Mouse (Mus musculus): ENCODE data around the gene Isg20l2. TPM values are rescaled to one million over a fixed set of nuclear protein-coding genes. Genes with fewer than 3 reads are reported as not detected.
A peak's percentile ranks its signal among the peaks of the same experiment; 100 is the strongest.

The Isg20l2 gene
- polyA plus RNA-seq, 1 experiment from 2014 or later = 40.4 TPM

DNA sequence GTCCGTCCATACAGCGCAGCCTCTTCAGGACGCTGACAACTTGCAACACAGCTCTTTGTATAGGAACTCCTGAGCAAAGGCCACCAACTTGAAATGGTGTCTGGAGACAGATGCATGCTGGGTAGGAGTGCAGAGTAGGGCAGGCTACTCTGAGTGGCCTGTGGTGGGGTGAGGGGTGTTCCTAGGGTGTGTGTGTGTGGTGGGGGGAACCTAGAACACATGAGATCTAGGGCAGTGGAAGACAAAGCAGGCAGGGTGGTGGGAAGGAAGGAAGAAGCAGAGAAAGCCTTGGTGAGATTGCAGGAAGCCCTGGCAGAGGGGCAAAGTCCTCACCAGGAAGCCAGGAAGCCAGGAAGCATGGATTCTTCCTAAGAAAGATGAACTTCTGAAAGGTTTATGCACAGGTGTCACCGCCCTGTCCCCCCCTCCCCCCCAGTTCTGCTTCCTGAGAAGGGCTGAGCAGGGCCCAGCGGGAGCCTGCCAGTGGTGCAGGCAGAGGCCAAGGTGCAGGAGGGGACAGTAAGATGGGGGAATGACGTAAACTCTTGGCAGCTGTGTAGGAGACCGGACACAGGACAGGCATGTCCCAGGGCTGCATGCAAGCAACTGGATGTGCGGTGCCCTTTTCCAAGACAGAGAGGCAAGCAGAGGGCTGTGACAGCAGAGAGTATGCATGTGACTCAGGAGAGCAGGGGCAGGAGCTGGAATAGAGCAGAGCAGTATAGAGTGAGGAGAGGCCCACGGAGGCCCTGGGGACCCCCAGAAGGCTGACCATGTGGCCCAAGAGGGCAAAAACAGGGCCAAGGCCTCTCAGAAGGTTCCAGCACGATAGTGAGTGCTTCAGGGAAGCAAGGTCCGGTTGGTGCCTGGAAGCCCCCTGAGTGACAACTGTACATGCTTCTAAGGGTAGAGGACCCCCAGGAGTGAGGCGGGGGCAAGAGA lies 52.1 kb downstream of the Isg20l2 start:
- peak; percentile 75 for DNase-seq (ENCODE audit: low spot score)
- WGBS = 25% methylated on average over 12 of the region's 12 CpGs

DNA sequence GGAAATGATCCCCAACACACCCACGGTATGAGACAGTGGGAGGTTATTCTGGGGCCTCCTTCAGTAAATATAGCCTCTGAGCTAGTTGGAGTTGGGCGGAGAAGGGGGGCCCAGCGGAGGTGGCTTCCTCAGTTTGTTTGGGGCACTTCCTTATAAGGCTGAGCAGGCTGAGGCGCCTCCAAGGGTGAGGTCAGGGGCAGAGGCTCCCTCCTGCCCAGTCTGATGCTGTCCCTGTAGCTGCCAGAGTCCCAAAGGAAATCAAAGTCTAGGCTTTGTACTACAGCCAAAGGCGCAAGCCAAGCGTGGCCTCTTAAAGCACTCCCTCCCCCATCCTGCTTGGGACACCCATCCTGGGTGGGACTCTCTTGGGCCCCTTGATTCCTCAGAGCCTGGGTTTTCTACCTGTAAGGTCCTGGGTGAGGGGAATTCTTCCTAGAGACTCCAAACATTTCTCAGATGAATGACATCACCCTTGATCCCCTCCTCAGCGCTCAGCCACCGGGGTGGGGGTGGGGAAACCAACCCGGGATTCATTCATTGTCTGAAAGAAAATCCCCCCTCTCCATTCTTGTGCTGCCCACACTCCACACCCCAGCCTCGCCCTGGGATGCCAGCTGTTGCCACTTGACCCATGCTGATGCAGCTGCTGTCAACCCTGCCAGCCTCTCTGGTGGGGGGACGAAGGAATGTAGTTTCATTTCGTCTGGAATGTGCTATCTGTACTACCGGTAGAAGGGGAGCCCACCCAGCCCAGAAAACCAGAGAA lies 52.9 kb downstream of the Isg20l2 start:
- DNase-seq (ENCODE audit: low spot score) = peak; percentile 84
- peak; percentile 60 for ATAC-seq (replicated peaks; ENCODE audit: low FRiP score, low read depth)
- H3K27me3 ChIP-seq (ENCODE audit: insufficient read depth, low read length) = no peaks in the 10 kb centered on the region
- peak overlapping the region; percentile 36; the same call in 1 of the 2 replicates for H3K9ac ChIP-seq (ENCODE audit: low read depth, low read length)
- H3K4me2 ChIP-seq (ENCODE audit: low read length) = peak overlapping the region; percentile 41
- no peaks in the 10 kb centered on the region for H3K9me3 ChIP-seq (replicated peaks; ENCODE audit: low read length)
- peaks cover 58% of the 10 kb centered on the region for H3K4me1 ChIP-seq (replicated peaks; ENCODE audit: insufficient read depth, low read length)
- no peaks in the 10 kb centered on the region for H3K36me3 ChIP-seq (ENCODE audit: insufficient read depth, low read length)
- no peak overlapping the region for H3K4me3 ChIP-seq (replicated peaks; ENCODE audit: low read depth, low read length)
- TF ChIP-seq CTCF (IDR thresholded peaks at IDR 0.05; ENCODE audit: low read depth) = no peak
- H3K27ac ChIP-seq = peak overlapping the region; percentile 86
- WGBS = 3% methylated on average over 13 of the region's 13 CpGs

More for the DNA sequence above, 52.1 kb downstream of the Isg20l2 start:
- peak overlapping the region; percentile 86 for H3K27ac ChIP-seq
- H3K9ac ChIP-seq (ENCODE audit: low read depth, low read length) = peak overlapping the region; percentile 31; the same call in 1 of the 2 replicates
- H3K36me3 ChIP-seq (ENCODE audit: insufficient read depth, low read length) = 0 out of 2 replicates have a peak, but pooled peaks cover under 1% of the 10 kb centered on the region
- H3K9me3 ChIP-seq (replicated peaks; ENCODE audit: low read length) = no peaks in the 10 kb centered on the region
- H3K4me2 ChIP-seq (ENCODE audit: low read length) = peak overlapping the region; percentile 41
- H3K4me3 ChIP-seq (replicated peaks; ENCODE audit: low read depth, low read length) = no peak overlapping the region
- ATAC-seq (replicated peaks; ENCODE audit: low FRiP score, low read depth) = peak; percentile 19; the same call in 1 of the 2 replicates
- H3K4me1 ChIP-seq (replicated peaks; ENCODE audit: insufficient read depth, low read length) = peaks cover 50% of the 10 kb centered on the region
- no peak for TF ChIP-seq CTCF (IDR thresholded peaks at IDR 0.05; ENCODE audit: low read depth)
- H3K27me3 ChIP-seq (ENCODE audit: insufficient read depth, low read length) = no peaks in the 10 kb centered on the region

DNA sequence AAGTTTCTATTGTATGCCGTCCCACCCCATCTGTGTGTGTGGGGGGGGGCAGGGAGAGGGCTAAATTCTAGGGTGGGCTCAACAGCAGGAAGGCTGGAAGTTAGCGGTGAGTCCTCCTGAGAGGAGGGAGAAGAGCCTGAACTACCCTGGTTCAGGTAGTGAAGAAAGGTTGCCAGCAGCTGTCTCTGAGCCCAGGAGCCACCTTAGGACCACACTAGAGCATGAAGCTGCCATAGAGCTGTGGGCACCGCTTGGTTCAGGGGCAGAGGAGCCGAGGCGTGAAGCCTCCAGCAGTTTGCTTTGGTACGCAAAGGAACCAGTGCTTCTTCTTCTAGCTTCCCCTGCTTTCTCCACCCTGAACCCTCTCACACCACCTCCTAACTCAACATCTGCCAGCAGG lies 53.5 kb downstream of the Isg20l2 start:
- TF ChIP-seq CTCF (IDR thresholded peaks at IDR 0.05; ENCODE audit: low read depth) = no peak
- H3K4me3 ChIP-seq (replicated peaks; ENCODE audit: low read depth, low read length) = no peak overlapping the region

DNA sequence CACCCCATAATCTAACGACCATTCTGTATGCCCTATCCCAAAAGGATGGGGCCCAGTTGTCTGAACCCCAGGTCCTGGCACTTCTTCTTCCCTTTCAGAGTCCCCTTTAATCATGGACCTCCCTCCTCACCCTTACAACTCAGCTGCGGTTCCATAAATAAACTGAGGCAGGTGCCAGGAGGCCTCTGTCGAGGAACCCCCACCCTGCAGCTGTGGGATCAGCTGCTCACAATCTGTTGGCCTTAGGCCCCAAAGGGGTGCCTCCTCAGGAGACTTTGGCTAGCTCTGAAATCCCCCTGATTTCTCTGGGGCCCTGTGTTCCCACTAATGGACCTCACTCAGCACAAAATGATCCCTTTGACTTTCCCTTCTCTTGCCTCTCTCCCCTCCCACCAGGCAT lies 54.0 kb downstream of the Isg20l2 start:
- ATAC-seq (replicated peaks; ENCODE audit: low FRiP score, low read depth) = no peak
- peaks cover 60% of the 10 kb centered on the region for H3K4me1 ChIP-seq (replicated peaks; ENCODE audit: insufficient read depth, low read length)
- H3K27ac ChIP-seq = no peak overlapping the region
- H3K9ac ChIP-seq (ENCODE audit: low read depth, low read length) = no peak overlapping the region
- no peaks in the 10 kb centered on the region for H3K27me3 ChIP-seq (ENCODE audit: insufficient read depth, low read length)
- no peak for DNase-seq (ENCODE audit: low spot score)
- TF ChIP-seq CTCF (IDR thresholded peaks at IDR 0.05; ENCODE audit: low read depth) = no peak
- H3K4me3 ChIP-seq (replicated peaks; ENCODE audit: low read depth, low read length) = no peak overlapping the region
- H3K4me2 ChIP-seq (ENCODE audit: low read length) = no peak overlapping the region
- no peaks in the 10 kb centered on the region for H3K9me3 ChIP-seq (replicated peaks; ENCODE audit: low read length)
- 32% methylated on average over 3 of the region's 3 CpGs for WGBS
- no peaks in the 10 kb centered on the region for H3K36me3 ChIP-seq (ENCODE audit: insufficient read depth, low read length)

More for the DNA sequence above, 53.5 kb downstream of the Isg20l2 start:
- DNase-seq (ENCODE audit: low spot score) = no peak
- Histone ChIP-seq H3K9ac (ENCODE audit: low read depth, low read length) (no peak overlapping the region), H3K4me1 (replicated peaks; ENCODE audit: insufficient read depth, low read length) (peaks cover 60% of the 10 kb centered on the region), H3K4me2 (ENCODE audit: low read length) (peak overlapping the region; percentile 41; the same call in 1 of the 2 replicates), H3K36me3 (ENCODE audit: insufficient read depth, low read length) (no peaks in the 10 kb centered on the region), H3K27ac (peak overlapping the region; percentile 86), H3K9me3 (replicated peaks; ENCODE audit: low read length) (no peaks in the 10 kb centered on the region), H3K27me3 (ENCODE audit: insufficient read depth, low read length) (no peaks in the 10 kb centered on the region)
- no peak for ATAC-seq (replicated peaks; ENCODE audit: low FRiP score, low read depth)
- WGBS = 22% methylated on average over 6 of the region's 6 CpGs

DNA sequence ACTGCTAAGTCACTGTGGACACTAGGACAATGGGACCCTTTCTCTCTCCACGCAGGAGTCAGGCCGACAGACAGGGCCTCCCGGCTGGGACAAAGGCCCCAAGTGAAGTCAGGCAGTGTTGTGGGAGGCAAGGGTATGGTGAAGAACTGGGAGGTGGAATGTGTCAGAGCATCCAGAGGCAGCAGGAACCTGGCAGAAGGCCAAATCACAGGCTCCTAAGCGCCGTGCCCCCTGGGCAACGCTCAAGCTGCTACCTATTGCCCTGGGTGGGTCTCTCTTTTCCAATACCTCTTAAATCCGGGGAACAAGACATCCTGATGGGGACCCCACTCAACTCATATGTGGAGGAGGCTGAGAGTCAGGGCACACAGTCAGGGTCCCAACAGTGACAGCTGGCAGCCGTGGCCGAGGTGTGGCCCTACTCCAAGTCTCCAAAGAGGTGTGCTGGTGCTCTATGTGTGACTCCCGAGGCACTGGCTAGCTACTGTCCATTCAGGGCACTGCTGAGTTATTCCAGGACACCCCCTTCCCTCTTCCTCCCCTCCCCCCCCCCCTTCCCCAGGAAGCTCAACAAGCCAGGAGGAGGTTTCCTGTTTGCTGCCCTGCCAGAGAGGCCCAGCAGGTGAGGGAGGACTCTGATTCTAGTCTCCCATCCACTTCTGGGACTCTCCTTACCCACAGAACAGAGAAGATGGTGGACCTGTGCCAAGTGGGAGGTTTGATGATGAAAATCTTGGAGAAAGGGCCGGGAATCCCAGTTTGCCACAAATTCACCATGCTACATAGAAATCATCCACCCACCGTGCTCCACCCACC lies 55.6 kb downstream of the Isg20l2 start:
- no peak overlapping the region for H3K9ac ChIP-seq (ENCODE audit: low read depth, low read length)
- H3K36me3 ChIP-seq (ENCODE audit: insufficient read depth, low read length) = no peaks in the 10 kb centered on the region
- H3K27ac ChIP-seq = peak overlapping the region; percentile 50; the same call in 1 of the 2 replicates
- H3K4me3 ChIP-seq (replicated peaks; ENCODE audit: low read depth, low read length) = no peak overlapping the region
- no peak for TF ChIP-seq CTCF (IDR thresholded peaks at IDR 0.05; ENCODE audit: low read depth)
- WGBS = 35% methylated on average over 12 of the region's 12 CpGs
- no peaks in the 10 kb centered on the region for H3K27me3 ChIP-seq (ENCODE audit: insufficient read depth, low read length)
- peaks cover 60% of the 10 kb centered on the region for H3K4me1 ChIP-seq (replicated peaks; ENCODE audit: insufficient read depth, low read length)
- H3K4me2 ChIP-seq (ENCODE audit: low read length) = no peak overlapping the region
- H3K9me3 ChIP-seq (replicated peaks; ENCODE audit: low read length) = no peaks in the 10 kb centered on the region
- no peak for DNase-seq (ENCODE audit: low spot score)
- no peak for ATAC-seq (replicated peaks; ENCODE audit: low FRiP score, low read depth)
